Mouse (Mus musculus): ENCODE measurements around the gene Cerkl.
A peak's percentile ranks its signal among the peaks of the same experiment; 100 is the strongest.

Gene Cerkl

GRCm38 (mm10) chr2:79442906-79443305, 13.7 kb downstream of the Cerkl start:
- no peak for DNase-seq

- no peak for DNase-seq
Observed at GRCm38 (mm10) chr2:79442227-79442626, 14.4 kb downstream of the Cerkl start.

- DNase-seq, result no peak
Observed at GRCm38 (mm10) chr2:79430061-79430460, 26.5 kb downstream of the Cerkl start.

- no peak for DNase-seq
Observed at GRCm38 (mm10) chr2:79429650-79430049, 26.9 kb downstream of the Cerkl start.

DNA sequence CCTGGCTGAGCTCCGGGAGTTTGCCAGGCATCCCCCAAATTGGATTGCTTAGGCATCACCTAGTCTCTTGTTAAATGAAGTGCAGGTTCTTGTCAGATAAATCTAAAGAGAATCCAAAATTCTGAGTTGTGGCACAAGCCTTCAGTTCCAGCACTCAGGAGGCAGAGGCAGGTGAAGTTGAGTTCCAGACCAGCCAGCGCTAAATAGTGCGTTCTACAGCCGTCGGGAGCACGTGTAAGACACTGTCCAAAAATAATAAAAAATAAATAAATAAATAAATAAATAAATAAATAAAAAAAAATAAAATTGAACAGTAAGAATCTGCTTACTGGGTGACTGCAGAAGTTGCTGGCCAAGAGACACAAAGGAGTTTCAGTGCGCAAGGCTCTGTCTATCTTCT, 27.5 kb downstream of the Cerkl start:
- no peak for DNase-seq

GRCm38 (mm10) chr2:79428569-79429104, 27.9 kb downstream of the Cerkl start:
- DNase-seq, result peak; percentile 3 to 8

- no peak for DNase-seq
Observed at GRCm38 (mm10) chr2:79428022-79428421, 28.6 kb downstream of the Cerkl start.

DNA sequence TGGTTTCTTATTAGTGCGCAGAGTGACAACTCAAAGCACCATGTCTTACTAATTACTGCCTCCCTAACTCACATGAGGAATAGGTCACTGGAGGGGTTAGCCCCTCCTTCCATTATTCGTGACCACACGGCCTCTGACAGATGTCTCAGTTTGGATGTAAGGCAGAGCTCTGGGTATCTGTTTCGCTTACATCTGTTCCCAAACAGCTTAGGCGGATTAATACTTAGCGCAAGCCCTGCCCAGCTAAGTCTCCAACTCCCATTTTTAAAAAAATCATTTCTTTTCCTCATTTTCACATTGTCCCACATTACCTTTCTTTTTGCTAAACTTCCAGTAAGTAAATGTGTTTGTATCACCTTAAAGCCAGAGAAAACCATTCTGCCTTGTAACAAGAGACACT, 34.9 kb downstream of the Cerkl start:
- DNase-seq, result no peak

DNA sequence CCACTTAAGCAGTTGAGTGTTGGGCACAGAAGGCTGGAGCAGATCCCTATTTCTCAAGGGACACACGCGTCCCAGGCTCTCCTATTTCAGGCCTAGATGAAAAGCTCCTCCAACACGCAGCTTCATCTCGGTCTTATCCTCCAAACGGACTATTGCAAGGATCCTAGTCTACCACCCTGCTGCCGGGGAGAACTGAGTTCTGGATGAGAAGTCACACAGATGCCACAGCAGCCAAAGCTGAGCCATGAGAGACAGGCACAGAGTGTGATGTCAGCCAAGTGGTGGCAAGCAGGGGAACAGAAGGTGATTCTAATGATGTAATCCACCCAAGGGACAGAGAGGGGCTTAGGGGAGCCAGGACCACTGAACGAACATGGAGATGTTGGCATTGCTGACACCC, 42.1 kb downstream of the Cerkl start:
- no peak for DNase-seq

- no peak for DNase-seq
Observed at GRCm38 (mm10) chr2:79410903-79411255, 45.7 kb downstream of the Cerkl start.

DNA sequence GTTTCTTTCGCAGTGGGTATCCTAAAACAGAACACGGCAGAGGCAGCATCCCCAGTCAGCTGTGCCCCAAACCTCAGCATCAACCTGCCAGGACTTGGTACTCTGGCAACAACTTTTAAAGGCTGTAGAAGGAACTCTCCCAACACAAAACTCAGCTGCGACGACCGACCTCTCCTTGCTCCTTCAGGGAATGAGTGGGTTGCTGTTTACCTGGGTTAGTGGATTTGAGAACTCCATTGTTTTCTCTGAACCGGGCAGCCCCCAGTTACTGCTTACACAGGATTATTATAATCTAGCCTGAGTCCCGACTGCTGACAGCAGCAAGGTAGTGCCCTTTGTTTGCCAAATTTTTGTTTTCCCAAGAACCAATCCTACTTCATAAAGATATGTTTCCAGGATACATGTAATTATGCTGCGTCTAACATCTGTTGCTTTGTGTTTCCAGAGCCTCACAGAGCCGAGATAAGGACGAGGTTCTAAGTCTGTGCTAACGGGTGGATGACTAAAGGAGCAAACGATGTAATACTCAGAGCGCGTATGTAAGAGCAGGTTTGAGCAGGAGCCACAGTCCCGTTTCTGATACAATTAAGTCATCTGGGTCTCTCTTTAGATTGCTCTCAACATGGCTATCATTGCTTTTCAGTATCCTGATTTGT, 46.2 kb downstream of the Cerkl start:
- DNase-seq, result no peak

GRCm38 (mm10) chr2:79405661-79406405, 50.8 kb downstream of the Cerkl start:
- DNase-seq, result no peak

- DNase-seq, result no peak
Observed at GRCm38 (mm10) chr2:79400045-79400444, 56.5 kb downstream of the Cerkl start.

GRCm38 (mm10) chr2:79399234-79400000, 57.2 kb downstream of the Cerkl start:
- DNase-seq, result no peak

GRCm38 (mm10) chr2:79398831-79399230, 57.8 kb downstream of the Cerkl start:
- DNase-seq, result no peak

- DNase-seq, result no peak
Observed at GRCm38 (mm10) chr2:79398343-79398742, 58.2 kb downstream of the Cerkl start.

- no peak for DNase-seq
Observed at GRCm38 (mm10) chr2:79397107-79397506, 59.5 kb downstream of the Cerkl start.

GRCm38 (mm10) chr2:79379087-79380041, 77.2 kb downstream of the Cerkl start:
- no peak for DNase-seq

GRCm38 (mm10) chr2:79378346-79379086, 78.1 kb downstream of the Cerkl start:
- no peak for DNase-seq

DNA sequence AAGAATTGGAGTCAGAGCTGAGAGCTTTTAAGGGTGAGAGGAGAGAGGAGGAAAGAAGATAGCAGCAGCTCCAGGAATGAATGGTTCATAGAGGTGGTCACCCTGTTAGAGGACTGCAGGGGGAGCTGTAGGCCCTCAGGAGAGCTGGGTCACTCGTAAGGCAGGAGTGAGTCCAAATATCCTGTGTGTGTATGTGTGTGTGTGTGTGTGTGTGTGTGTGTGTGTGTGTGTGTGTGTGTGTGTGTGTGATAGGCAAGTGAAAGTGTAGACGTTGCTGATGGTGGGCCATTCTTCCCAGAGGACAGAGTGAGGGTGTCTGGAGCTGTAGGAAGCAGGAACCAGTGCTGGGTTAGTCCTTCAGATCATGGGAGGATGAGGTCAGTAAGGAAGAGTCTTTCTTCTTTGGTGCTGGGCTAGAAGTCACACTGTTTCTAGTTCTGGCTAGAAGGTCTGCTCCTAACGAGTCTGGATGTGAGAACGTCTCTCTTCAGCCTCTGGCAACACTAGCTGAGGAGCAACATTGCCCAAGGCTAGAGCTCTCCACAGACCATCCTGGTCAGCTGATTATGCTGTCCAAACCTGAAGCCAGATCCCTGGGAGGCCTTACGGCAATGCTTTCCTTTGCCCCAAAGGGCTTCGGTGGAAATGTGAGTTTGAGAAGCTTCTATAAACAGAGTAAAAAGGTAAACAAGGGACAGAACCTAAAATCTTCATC, 83.9 kb downstream of the Cerkl start:
- peak; percentile 37 to 50 for DNase-seq

DNA sequence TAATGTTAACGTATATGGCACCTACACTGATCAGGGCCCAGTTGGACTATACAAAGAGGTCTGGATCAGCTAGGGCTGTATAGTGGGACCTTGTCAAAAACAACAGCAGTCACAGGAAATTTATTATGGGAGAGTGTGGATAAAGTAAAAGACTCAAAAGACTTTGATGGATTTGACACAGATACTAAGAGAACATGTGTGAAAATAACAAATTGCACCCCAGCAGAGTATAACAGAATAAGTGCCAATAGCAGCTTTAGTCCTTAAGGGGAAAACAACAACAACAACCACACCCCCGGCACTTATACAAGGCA, 84.5 kb downstream of the Cerkl start:
- no peak for DNase-seq
